Mouse (Mus musculus) heart, adult 2 months (tissue): ENCODE measurements around the gene Foxn3. TPM values are rescaled to one million over a fixed set of nuclear protein-coding genes. Genes with fewer than 3 reads are reported as not detected.

Experiments used
- DNase-seq, 2 experiments: peaks; one replicate each; pipeline ENCODE4 v3.0.0; 2021
- H3K27ac ChIP-seq: fragments of 200-600 bp; 2 replicates; pipeline ENCODE4 v1.8.1; 2022
- H3K27me3 ChIP-seq: fragments of 200-500 bp; 2 replicates; pipeline ENCODE4 v1.6.1; 2012; ENCODE audit warnings: mild to moderate bottlenecking, low read length, inconsistent platforms, mixed read lengths; ENCODE audit not compliant: control insufficient read depth, insufficient read depth
- H3K36me3 ChIP-seq: fragments of 200-500 bp; 2 replicates; pipeline ENCODE4 v1.6.1; 2012; ENCODE audit warnings: low read length, inconsistent platforms; ENCODE audit not compliant: control insufficient read depth, insufficient read depth
- H3K4me1 ChIP-seq: fragments of 200-500 bp; 2 replicates; pipeline ENCODE4 v1.6.1; 2011; ENCODE audit warnings: low read length; ENCODE audit not compliant: control insufficient read depth, insufficient read depth
- H3K4me3 ChIP-seq: fragments of 200-600 bp; 2 replicates; pipeline ENCODE4 v1.8.1; 2022
- H3K79me2 ChIP-seq: fragments of 200-500 bp; replicated peaks from 2 replicates; pipeline ENCODE4 v1.6.1; 2012; ENCODE audit warnings: mild to moderate bottlenecking, inconsistent platforms, low read length, moderate library complexity, mixed read lengths; ENCODE audit not compliant: control insufficient read depth, insufficient read depth
- H3K9ac ChIP-seq: fragments of 200-500 bp; 2 replicates; pipeline ENCODE4 v1.6.1; 2012; ENCODE audit warnings: low read depth, mild to moderate bottlenecking, control low read depth, inconsistent platforms, low read length, mixed read lengths
- CTCF ChIP-seq: fragments of 200-600 bp; IDR thresholded peaks from 2 replicates; pipeline ENCODE4 v1.8.1; 2022; ENCODE audit warnings: antibody characterized with exemption, mild to moderate bottlenecking, moderate library complexity
- EP300 ChIP-seq: fragments of 200-500 bp; IDR thresholded peaks from 2 replicates; pipeline ENCODE4 v1.6.1; 2011; ENCODE audit warnings: low read depth, low read length, control low read depth; ENCODE audit not compliant: insufficient read depth
- POLR2A ChIP-seq: fragments of 200-500 bp; IDR thresholded peaks from 2 replicates; pipeline ENCODE4 v1.6.1; 2011; ENCODE audit warnings: mild to moderate bottlenecking, low read depth, low read length, control low read depth; ENCODE audit not compliant: insufficient read depth
- WGBS: fragments of 180-500 bp; shearing (Covaris S2); methylation state at CpG from one replicate; pipeline ENCODE4 v1.1.7; 2018; 5-methylcytosine and 5-hydroxymethylcytosine counted together
- intact Hi-C: fragments of 180-260 bp; cut with DNase I; formaldehyde crosslinking; loops from one replicate; pipeline ENCODE4 v1.15.1; 2025
- polyA plus RNA-seq: library from polyadenylated mRNA; depleted of rRNA; stranded (reverse); fragments of >200 nt; gene quantifications from 2 replicates; pipeline ENCODE4 v1.2.3, GENCODE M21; 2012
- total RNA-seq, 2 experiments: library from RNA; stranded (reverse); gene quantifications; 2 replicates each; pipeline ENCODE4 v1.2.3; 2021

Gene Foxn3
- total and polyA plus RNA-seq, 3 experiments, result 28.1 to 117 (median 106) TPM

GRCm38 (mm10) chr12:99400907-99401306 lies 162.5 kb downstream of the Foxn3 start:
- Histone ChIP-seq H3K27me3 (no peaks in the 10 kb centered on the region), H3K27ac (no peak overlapping the region), H3K36me3 (no peaks in the 10 kb centered on the region), H3K4me1 (0 out of 2 replicates have a peak, but pooled peaks cover 1% of the 10 kb centered on the region), H3K4me3 (no peak overlapping the region), H3K9ac (no peak overlapping the region), H3K79me2 (0 out of 2 replicates have a peak, but pooled peaks cover 1% of the 10 kb centered on the region)
- 96% methylated on average over 8 of the region's 8 CpGs for WGBS
- no peak for TF ChIP-seq CTCF
- TF ChIP-seq POLR2A, result no peak
- TF ChIP-seq EP300, result no peak
- DNase-seq, result no peak
- intact Hi-C loops, result no loop called here

GRCm38 (mm10) chr12:99399575-99399974 lies 163.8 kb downstream of the Foxn3 start:
- Histone ChIP-seq H3K4me3 (no peak overlapping the region), H3K79me2 (no peaks in the 10 kb centered on the region), H3K27ac (no peak overlapping the region), H3K27me3 (no peaks in the 10 kb centered on the region), H3K9ac (no peak overlapping the region), H3K4me1 (peaks cover 1% of the 10 kb centered on the region; the same call in 1 of the 2 replicates), H3K36me3 (no peaks in the 10 kb centered on the region)
- WGBS, result 66% methylated on average over 4 of the region's 4 CpGs
- no peak for DNase-seq
- intact Hi-C loops, result loop anchor here (10.0 kb wide), 1 partner anchor 435 kb away; no protein-coding TSS in a partner anchor
- TF ChIP-seq EP300 (no peak), CTCF (no peak)

- 92% methylated on average over 1 of the region's 1 CpGs for WGBS
- H3K36me3 ChIP-seq, result no peaks in the 10 kb centered on the region
- H3K9ac ChIP-seq, result no peak overlapping the region
- H3K4me3 ChIP-seq, result no peak overlapping the region
- intact Hi-C loops, result loop anchor here (10.0 kb wide), 1 partner anchor 438 kb away; no protein-coding TSS in a partner anchor
- H3K27ac ChIP-seq, result no peak overlapping the region
- H3K4me1 ChIP-seq, result peaks cover 1% of the 10 kb centered on the region; the same call in 1 of the 2 replicates
- no peaks in the 10 kb centered on the region for H3K79me2 ChIP-seq
- no peak for TF ChIP-seq CTCF
- no peak for DNase-seq
- H3K27me3 ChIP-seq, result no peaks in the 10 kb centered on the region
Observed at GRCm38 (mm10) chr12:99396461-99396860, 166.9 kb downstream of the Foxn3 start.

GRCm38 (mm10) chr12:99395082-99395481 lies 168.3 kb downstream of the Foxn3 start:
- intact Hi-C loops, result loop anchor here (10.0 kb wide), 1 partner anchor 440 kb away; no protein-coding TSS in a partner anchor
- DNase-seq, result no peak
- WGBS, result 83% methylated on average over 3 of the region's 3 CpGs
- peaks cover 5% of the 10 kb centered on the region for H3K4me1 ChIP-seq
- H3K4me3 ChIP-seq, result no peak overlapping the region
- no peaks in the 10 kb centered on the region for H3K27me3 ChIP-seq
- H3K79me2 ChIP-seq, result no peaks in the 10 kb centered on the region
- H3K36me3 ChIP-seq, result peaks cover 3% of the 10 kb centered on the region; the same call in 1 of the 2 replicates
- H3K9ac ChIP-seq, result no peak overlapping the region
- TF ChIP-seq POLR2A (no peak), CTCF (no peak), EP300 (no peak)
- no peak overlapping the region for H3K27ac ChIP-seq

- Histone ChIP-seq H3K79me2 (no peaks in the 10 kb centered on the region), H3K4me3 (no peak overlapping the region), H3K27me3 (no peaks in the 10 kb centered on the region), H3K36me3 (peaks cover 3% of the 10 kb centered on the region; the same call in 1 of the 2 replicates), H3K27ac (peak overlapping the region; percentile 9; the same call in 1 of the 2 replicates), H3K4me1 (peaks cover 5% of the 10 kb centered on the region), H3K9ac (no peak overlapping the region)
- TF ChIP-seq POLR2A (no peak), EP300 (no peak), CTCF (no peak)
- intact Hi-C loops, result loop anchor here (5.0 to 10.0 kb wide), 3 partner anchors 177 to 440 kb away; no protein-coding TSS in a partner anchor
- DNase-seq, result no peak
- 68% methylated on average over 5 of the region's 5 CpGs for WGBS
Observed at GRCm38 (mm10) chr12:99394676-99395075, 168.7 kb downstream of the Foxn3 start.

- H3K79me2 ChIP-seq, result no peaks in the 10 kb centered on the region
- no peak overlapping the region for H3K9ac ChIP-seq
- H3K4me3 ChIP-seq, result peak overlapping the region; percentile 62
- H3K27ac ChIP-seq, result peak overlapping the region; percentile 91
- intact Hi-C loops, result loop anchor here (1.0 to 10.0 kb wide), 6 partner anchors 57 to 441 kb away; partner anchors contain the start of gene Foxn3
- WGBS, result 60% methylated on average over 11 of the region's 11 CpGs
- H3K4me1 ChIP-seq, result peaks cover 5% of the 10 kb centered on the region
- TF ChIP-seq CTCF (no peak), EP300 (no peak), POLR2A (no peak)
- no peak for DNase-seq
- no peaks in the 10 kb centered on the region for H3K27me3 ChIP-seq
- H3K36me3 ChIP-seq, result peaks cover 3% of the 10 kb centered on the region; the same call in 1 of the 2 replicates
Observed at GRCm38 (mm10) chr12:99393867-99394630, 169.3 kb downstream of the Foxn3 start.
